Mouse (Mus musculus): ENCODE results near the gene Tex35. TPM values are rescaled to one million over a fixed set of nuclear protein-coding genes. Genes with fewer than 3 reads are reported as not detected.

The Tex35 gene
- total RNA-seq, 1 experiment = not detected

GRCm38 (mm10) chr1:157110287-157110835, 1.9 kb upstream of the Tex35 start:
- Histone ChIP-seq H3K36me3 (ENCODE audit: control insufficient read depth, insufficient read depth, low read length, poor library complexity, severe bottlenecking) (no peaks in the 10 kb centered on the region), H3K9ac (ENCODE audit: insufficient read depth, low read depth, low read length, poor library complexity, severe bottlenecking) (no peak overlapping the region), H3K9me3 (ENCODE audit: control insufficient read depth, insufficient read depth, low read depth, low read length) (no peaks in the 10 kb centered on the region), H3K4me3 (ENCODE audit: insufficient read depth in 1 of 2, low read depth in 1 of 2, low read length in 2 of 2, poor library complexity in 1 of 2, severe bottlenecking in 1 of 2) (no peak overlapping the region), H3K4me1 (ENCODE audit: control insufficient read depth in 2 of 2, insufficient read depth in 2 of 2, low read length in 2 of 2, poor library complexity in 1 of 2) (no peaks in the 10 kb centered on the region), H3K27ac (ENCODE audit: insufficient read depth, low read depth, low read length, poor library complexity, severe bottlenecking) (no peak overlapping the region)
- no peak for TF ChIP-seq MAFK (IDR thresholded peaks at IDR 0.05; ENCODE audit: insufficient read depth, low read depth, low read length)
- TF ChIP-seq HCFC1 (IDR thresholded peaks at IDR 0.05; ENCODE audit: borderline replicate concordance, insufficient read depth, low read length) = no peak
- TF ChIP-seq ZNF384 (IDR thresholded peaks at IDR 0.05; ENCODE audit: low read depth, low read length) = no peak
- no peak for TF ChIP-seq ZC3H11A (IDR thresholded peaks at IDR 0.05; ENCODE audit: borderline replicate concordance, low read depth, low read length)
- no peak for TF ChIP-seq CHD2 (IDR thresholded peaks at IDR 0.05; ENCODE audit: low read depth, low read length)
- DNase-seq (ENCODE audit: low read depth, low spot score) = no peak
- in situ Hi-C loops (cut with MboI; ENCODE audit: low sequenced_read_pairs in 2 of 2, unreplicated experiment in 2 of 2) = no loop called here

GRCm38 (mm10) chr1:157101122-157101865, 7.2 kb downstream of the Tex35 start:
- Histone ChIP-seq H3K4me3 (ENCODE audit: insufficient read depth in 1 of 2, low read depth in 1 of 2, low read length in 2 of 2, poor library complexity in 1 of 2, severe bottlenecking in 1 of 2) (peak overlapping the region in 1 of 2 experiments; percentile 32; a peak in 1 of 4 replicates), H3K9me3 (ENCODE audit: control insufficient read depth, insufficient read depth, low read depth, low read length) (no peaks in the 10 kb centered on the region), H3K9ac (ENCODE audit: insufficient read depth, low read depth, low read length, poor library complexity, severe bottlenecking) (no peak overlapping the region), H3K27ac (ENCODE audit: insufficient read depth, low read depth, low read length, poor library complexity, severe bottlenecking) (no peak overlapping the region), H3K36me3 (ENCODE audit: control insufficient read depth, insufficient read depth, low read length, poor library complexity, severe bottlenecking) (no peaks in the 10 kb centered on the region), H3K4me1 (ENCODE audit: control insufficient read depth in 2 of 2, insufficient read depth in 2 of 2, low read length in 2 of 2, poor library complexity in 1 of 2) (peaks cover 0 to 4% of the 10 kb centered on the region in 2 experiments; a peak in 1 of 4 replicates)
- DNase-seq (ENCODE audit: low read depth, low spot score) = no peak
- in situ Hi-C loops (cut with MboI; ENCODE audit: low sequenced_read_pairs in 2 of 2, unreplicated experiment in 2 of 2) = no loop called here
- no peak for TF ChIP-seq CHD2 (IDR thresholded peaks at IDR 0.05; ENCODE audit: low read depth, low read length)
- TF ChIP-seq ZC3H11A (IDR thresholded peaks at IDR 0.05; ENCODE audit: borderline replicate concordance, low read depth, low read length) = no peak

- Histone ChIP-seq H3K9me3 (ENCODE audit: control insufficient read depth, insufficient read depth, low read depth, low read length) (no peaks in the 10 kb centered on the region), H3K4me1 (ENCODE audit: control insufficient read depth in 2 of 2, insufficient read depth in 2 of 2, low read length in 2 of 2, poor library complexity in 1 of 2) (no peaks in the 10 kb centered on the region), H3K36me3 (ENCODE audit: control insufficient read depth, insufficient read depth, low read length, poor library complexity, severe bottlenecking) (no peaks in the 10 kb centered on the region), H3K4me3 (ENCODE audit: insufficient read depth in 1 of 2, low read depth in 1 of 2, low read length in 2 of 2, poor library complexity in 1 of 2, severe bottlenecking in 1 of 2) (no peak overlapping the region), H3K9ac (ENCODE audit: insufficient read depth, low read depth, low read length, poor library complexity, severe bottlenecking) (no peak overlapping the region), H3K27ac (ENCODE audit: insufficient read depth, low read depth, low read length, poor library complexity, severe bottlenecking) (no peak overlapping the region)
- in situ Hi-C loops (cut with MboI; ENCODE audit: low sequenced_read_pairs in 2 of 2, unreplicated experiment in 2 of 2) = loop anchor here in 1 of 2 experiments (25.0 kb wide), 1 partner anchor 367 kb away; the partner anchor contains the start of gene Cryzl2
- TF ChIP-seq HCFC1 (IDR thresholded peaks at IDR 0.05; ENCODE audit: borderline replicate concordance, insufficient read depth, low read length) (no peak), MAFK (IDR thresholded peaks at IDR 0.05; ENCODE audit: insufficient read depth, low read depth, low read length) (no peak), ZNF384 (IDR thresholded peaks at IDR 0.05; ENCODE audit: low read depth, low read length) (no peak), ZC3H11A (IDR thresholded peaks at IDR 0.05; ENCODE audit: borderline replicate concordance, low read depth, low read length) (no peak)
- no peak for DNase-seq (ENCODE audit: low read depth, low spot score)
Observed at GRCm38 (mm10) chr1:157095534-157095933, 12.9 kb downstream of the Tex35 start.

- in situ Hi-C loops (cut with MboI; ENCODE audit: low sequenced_read_pairs in 2 of 2, unreplicated experiment in 2 of 2) = loop anchor here in 1 of 2 experiments (25.0 kb wide), 1 partner anchor 370 kb away; the partner anchor contains the start of gene Cryzl2
- no peak for DNase-seq (ENCODE audit: low read depth, low spot score)
- H3K27ac ChIP-seq (ENCODE audit: insufficient read depth, low read depth, low read length, poor library complexity, severe bottlenecking) = no peak overlapping the region
- H3K9me3 ChIP-seq (ENCODE audit: control insufficient read depth, insufficient read depth, low read depth, low read length) = no peaks in the 10 kb centered on the region
- no peak overlapping the region for H3K4me3 ChIP-seq (ENCODE audit: insufficient read depth in 1 of 2, low read depth in 1 of 2, low read length in 2 of 2, poor library complexity in 1 of 2, severe bottlenecking in 1 of 2)
- no peaks in the 10 kb centered on the region for H3K4me1 ChIP-seq (ENCODE audit: control insufficient read depth in 2 of 2, insufficient read depth in 2 of 2, low read length in 2 of 2, poor library complexity in 1 of 2)
- no peak overlapping the region for H3K9ac ChIP-seq (ENCODE audit: insufficient read depth, low read depth, low read length, poor library complexity, severe bottlenecking)
- no peak for TF ChIP-seq HCFC1 (IDR thresholded peaks at IDR 0.05; ENCODE audit: borderline replicate concordance, insufficient read depth, low read length)
- TF ChIP-seq MAFK (IDR thresholded peaks at IDR 0.05; ENCODE audit: insufficient read depth, low read depth, low read length) = no peak
- TF ChIP-seq ZC3H11A (IDR thresholded peaks at IDR 0.05; ENCODE audit: borderline replicate concordance, low read depth, low read length) = no peak
- no peak for TF ChIP-seq CHD2 (IDR thresholded peaks at IDR 0.05; ENCODE audit: low read depth, low read length)
- TF ChIP-seq ZNF384 (IDR thresholded peaks at IDR 0.05; ENCODE audit: low read depth, low read length) = no peak
- H3K36me3 ChIP-seq (ENCODE audit: control insufficient read depth, insufficient read depth, low read length, poor library complexity, severe bottlenecking) = no peaks in the 10 kb centered on the region
Observed at GRCm38 (mm10) chr1:157092622-157093021, 15.9 kb downstream of the Tex35 start.

Measured in ES-E14 (cell line).